Mouse (Mus musculus) hindbrain, postnatal 0 days (tissue): ENCODE measurements at regions not wholly inside any gene's neighbourhood (a gene's known extent, or its start where the extent isn't known, plus 50 kb on each side); places are given as distances from the start of the nearest gene placed in this dataset.

Experiments
- ATAC-seq: fragments of 200-750 bp; cut with Nextera tagmentation; 2 replicates; pipeline ENCODE4 v1.8.0; 2017; ENCODE audit warnings: mild to moderate bottlenecking, moderate TSS enrichment, moderate library complexity
- DNase-seq: peaks from one replicate; pipeline ENCODE4 v3.0.0-alpha.2; 2015; ENCODE audit warnings: low spot score
- H3K27ac ChIP-seq: fragments of 300-500 bp; sonication (generic); 2 replicates; pipeline ENCODE4 v1.5.1; 2014; ENCODE audit warnings: mild to moderate bottlenecking
- H3K27me3 ChIP-seq: fragments of 300-500 bp; sonication (generic); 2 replicates; pipeline ENCODE4 v1.6.1; 2014; ENCODE audit warnings: low read length, mixed read lengths; ENCODE audit not compliant: insufficient read depth
- H3K36me3 ChIP-seq: fragments of 300-500 bp; sonication (generic); 2 replicates; pipeline ENCODE4 v1.6.1; 2014; ENCODE audit warnings: low read length, mixed read lengths; ENCODE audit not compliant: insufficient read depth
- H3K4me1 ChIP-seq: fragments of 300-500 bp; sonication (generic); 2 replicates; pipeline ENCODE4 v1.6.1; 2014; ENCODE audit warnings: antibody characterized with exemption, low read length, mixed read lengths; ENCODE audit not compliant: insufficient read depth
- H3K4me2 ChIP-seq: fragments of 300-500 bp; sonication (generic); 2 replicates; pipeline ENCODE4 v1.6.1; 2014; ENCODE audit warnings: low read depth, mild to moderate bottlenecking, low read length, moderate library complexity, mixed read lengths
- H3K4me3 ChIP-seq: fragments of 300-500 bp; sonication (generic); 2 replicates; pipeline ENCODE4 v1.5.1; 2014; ENCODE audit warnings: low read length
- H3K9ac ChIP-seq: fragments of 300-500 bp; sonication (generic); replicated peaks from 2 replicates; pipeline ENCODE4 v1.6.1; 2014; ENCODE audit warnings: mild to moderate bottlenecking, low read length, moderate library complexity, mixed read lengths
- H3K9me3 ChIP-seq: fragments of 300-500 bp; sonication (generic); 2 replicates; pipeline ENCODE4 v1.6.1; 2016; ENCODE audit warnings: low read length, mixed read lengths
- CTCF ChIP-seq: IDR thresholded peaks from 2 replicates; pipeline ENCODE4 v1.5.1; 2016; ENCODE audit warnings: antibody characterized with exemption, control low read depth, low read depth
- WGBS: fragments of 180-500 bp; shearing (Covaris S2); extraction: QIAGEN DNeasy Blood & Tissue Kit; methylation state at CpG from one replicate; pipeline ENCODE4 v1.1.7; 2014; 5-methylcytosine and 5-hydroxymethylcytosine counted together

DNA sequence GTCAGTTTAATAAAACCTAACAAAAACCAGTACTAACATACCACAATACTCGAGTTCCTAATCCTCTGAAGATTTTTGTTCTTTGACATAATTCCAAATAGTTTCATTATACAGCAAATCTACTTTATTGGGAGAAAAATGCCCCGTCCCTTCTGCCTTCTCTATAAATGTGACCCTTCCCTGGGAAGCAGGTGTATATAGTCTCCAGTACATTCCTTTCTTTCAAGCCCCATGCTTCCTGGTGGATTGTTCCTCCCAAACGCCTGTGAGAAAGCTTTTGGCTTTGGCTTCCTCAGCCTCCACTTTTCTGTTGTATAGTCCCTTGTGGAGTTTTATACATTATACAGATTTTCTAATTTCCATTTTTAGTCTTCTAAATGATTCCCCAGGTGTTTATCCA is 1001.8 kb upstream of the Tenm3 start:
- Histone ChIP-seq H3K36me3 (no peaks in the 10 kb centered on the region), H3K27ac (no peak overlapping the region), H3K4me2 (no peak overlapping the region), H3K9me3 (no peaks in the 10 kb centered on the region), H3K4me1 (no peaks in the 10 kb centered on the region), H3K9ac (no peak overlapping the region), H3K27me3 (no peaks in the 10 kb centered on the region), H3K4me3 (no peak overlapping the region)
- 77% methylated on average over 3 of the region's 3 CpGs for WGBS
- TF ChIP-seq CTCF, result no peak
- ATAC-seq (no peak), DNase-seq (no peak)

DNA sequence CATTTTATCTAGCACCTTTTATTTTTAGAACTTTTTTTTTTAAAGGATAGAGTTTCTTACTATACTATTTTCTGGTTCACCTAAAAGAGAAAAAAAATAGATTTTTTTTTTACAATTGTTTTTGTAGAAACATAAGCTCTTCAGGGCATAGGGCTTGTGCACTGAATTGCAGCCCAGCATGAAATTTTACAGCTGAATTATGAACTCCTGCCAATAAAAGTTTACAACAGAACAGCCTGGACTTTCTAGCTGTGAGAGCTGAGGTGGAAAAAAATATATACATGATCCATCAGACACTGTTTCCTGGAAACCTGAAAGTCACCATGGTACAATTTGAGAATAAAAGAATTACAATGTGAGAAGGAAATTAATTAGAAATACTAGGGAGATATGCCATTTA is 988.2 kb upstream of the Tenm3 start:
- no peak overlapping the region for H3K4me2 ChIP-seq
- no peaks in the 10 kb centered on the region for H3K9me3 ChIP-seq
- no peak overlapping the region for H3K9ac ChIP-seq
- no peak overlapping the region for H3K4me3 ChIP-seq
- no peaks in the 10 kb centered on the region for H3K4me1 ChIP-seq
- no peak for TF ChIP-seq CTCF
- DNase-seq, result no peak
- no peak overlapping the region for H3K27ac ChIP-seq
- H3K36me3 ChIP-seq, result no peaks in the 10 kb centered on the region
- H3K27me3 ChIP-seq, result no peaks in the 10 kb centered on the region
- no peak for ATAC-seq

DNA sequence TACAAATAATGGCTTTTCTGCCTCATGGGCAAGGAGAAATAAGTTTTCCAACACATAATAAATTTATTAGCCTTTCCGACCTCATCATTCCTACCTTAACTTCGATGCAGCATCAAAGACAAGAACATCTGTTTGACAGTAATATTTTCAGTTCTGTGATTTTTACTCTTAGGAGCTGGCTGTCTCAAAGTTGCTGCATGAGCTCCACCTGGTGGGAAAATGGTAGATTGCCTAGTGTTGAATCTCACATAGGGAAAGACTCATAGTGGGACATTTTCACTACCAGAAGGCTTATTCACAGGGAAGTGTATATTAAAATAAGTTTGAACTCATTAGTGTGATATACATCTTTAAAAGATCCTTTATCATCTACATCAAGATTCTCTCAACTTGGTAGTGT is 985.6 kb upstream of the Tenm3 start:
- Histone ChIP-seq H3K4me2 (no peak overlapping the region), H3K36me3 (no peaks in the 10 kb centered on the region), H3K27ac (no peak overlapping the region), H3K27me3 (no peaks in the 10 kb centered on the region), H3K4me1 (no peaks in the 10 kb centered on the region), H3K9me3 (no peaks in the 10 kb centered on the region), H3K9ac (no peak overlapping the region), H3K4me3 (no peak overlapping the region)
- DNase-seq (peak; percentile 87), ATAC-seq (no peak; the same call in 1 of the 2 replicates)
- TF ChIP-seq CTCF, result peak; percentile 83
- WGBS, result 20% methylated on average over 2 of the region's 2 CpGs

DNA sequence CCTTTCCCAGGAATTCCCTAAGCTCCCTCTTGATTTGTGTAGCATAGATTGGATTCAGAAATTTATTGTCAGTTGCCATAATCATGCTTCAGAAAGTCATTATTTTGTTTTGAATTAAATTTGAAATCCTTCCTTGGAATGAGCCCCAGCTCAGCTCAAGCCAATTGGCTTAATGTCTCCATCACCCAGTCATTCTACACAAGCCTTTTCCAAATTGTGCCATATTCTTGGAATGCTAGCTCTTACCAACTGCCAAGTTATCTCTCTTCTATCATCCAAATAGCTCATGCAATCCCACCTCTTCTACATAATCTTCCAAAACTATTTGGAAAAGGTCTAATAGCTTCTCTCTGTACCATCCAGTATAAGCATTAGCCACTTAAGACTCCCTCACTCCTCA is 982.5 kb upstream of the Tenm3 start:
- Histone ChIP-seq H3K4me2 (no peak overlapping the region), H3K27ac (no peak overlapping the region)
- no peak for DNase-seq

DNA sequence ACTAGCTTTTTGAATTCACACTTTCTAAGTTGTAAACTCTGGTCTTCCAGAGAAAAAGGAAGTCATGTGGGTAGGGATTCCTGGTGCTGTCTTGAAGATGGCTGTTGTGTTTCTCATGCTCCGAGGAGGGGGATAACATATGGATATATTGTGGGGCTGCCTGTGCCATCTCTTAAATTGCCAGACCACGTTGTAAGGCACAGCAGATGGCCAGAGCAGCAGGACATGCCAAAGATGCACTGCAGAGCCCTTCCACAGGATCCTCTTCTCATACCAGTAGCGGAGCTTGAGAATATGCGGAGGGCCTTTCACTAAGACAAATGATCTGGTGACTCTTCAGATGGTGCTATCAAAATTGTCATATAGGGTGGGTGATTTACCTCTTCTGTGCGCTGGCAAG is 981.2 kb upstream of the Tenm3 start:
- WGBS, result 64% methylated on average over 5 of the region's 5 CpGs

More for the DNA sequence above, 982.5 kb upstream of the Tenm3 start:
- H3K9me3 ChIP-seq, result no peaks in the 10 kb centered on the region
- no peaks in the 10 kb centered on the region for H3K4me1 ChIP-seq
- ATAC-seq, result no peak
- H3K36me3 ChIP-seq, result no peaks in the 10 kb centered on the region
- no peaks in the 10 kb centered on the region for H3K27me3 ChIP-seq
- H3K4me3 ChIP-seq, result no peak overlapping the region
- no peak for TF ChIP-seq CTCF
- H3K9ac ChIP-seq, result no peak overlapping the region

DNA sequence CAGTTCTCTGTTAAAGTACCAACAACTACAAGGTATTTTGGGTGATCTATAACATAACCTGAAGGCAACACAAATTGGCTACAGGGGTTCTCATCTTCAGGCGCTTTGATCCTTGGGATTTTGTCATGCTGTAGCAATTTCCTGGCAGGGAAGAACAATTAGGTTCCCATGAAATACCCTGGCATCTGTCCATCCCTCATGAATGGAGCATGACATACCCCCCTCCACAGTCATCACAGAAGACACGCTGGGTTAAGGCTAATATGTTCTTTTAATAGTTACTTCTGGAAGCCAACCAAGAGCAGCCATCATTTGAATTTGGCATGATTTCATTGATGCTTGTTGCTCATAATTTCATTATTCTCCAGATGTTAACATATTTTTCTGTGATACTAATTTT is 979.0 kb upstream of the Tenm3 start:
- H3K9ac ChIP-seq, result no peak overlapping the region
- no peak overlapping the region for H3K4me3 ChIP-seq
- no peaks in the 10 kb centered on the region for H3K27me3 ChIP-seq
- no peaks in the 10 kb centered on the region for H3K9me3 ChIP-seq
- peak; percentile 67 for DNase-seq
- WGBS, result 27% methylated on average over 2 of the region's 2 CpGs
- TF ChIP-seq CTCF, result no peak
- no peak overlapping the region for H3K27ac ChIP-seq
- H3K36me3 ChIP-seq, result no peaks in the 10 kb centered on the region
- H3K4me1 ChIP-seq, result no peaks in the 10 kb centered on the region
- no peak for ATAC-seq
- H3K4me2 ChIP-seq, result no peak overlapping the region

More for the DNA sequence above, 981.2 kb upstream of the Tenm3 start:
- no peaks in the 10 kb centered on the region for H3K9me3 ChIP-seq
- DNase-seq, result peak; percentile 40
- H3K4me1 ChIP-seq, result no peaks in the 10 kb centered on the region
- no peak overlapping the region for H3K27ac ChIP-seq
- no peaks in the 10 kb centered on the region for H3K27me3 ChIP-seq
- TF ChIP-seq CTCF, result no peak
- no peak overlapping the region for H3K4me2 ChIP-seq
- peak; percentile 62; the same call in 1 of the 2 replicates for ATAC-seq
- H3K9ac ChIP-seq, result no peak overlapping the region
- H3K4me3 ChIP-seq, result no peak overlapping the region
- no peaks in the 10 kb centered on the region for H3K36me3 ChIP-seq

DNA sequence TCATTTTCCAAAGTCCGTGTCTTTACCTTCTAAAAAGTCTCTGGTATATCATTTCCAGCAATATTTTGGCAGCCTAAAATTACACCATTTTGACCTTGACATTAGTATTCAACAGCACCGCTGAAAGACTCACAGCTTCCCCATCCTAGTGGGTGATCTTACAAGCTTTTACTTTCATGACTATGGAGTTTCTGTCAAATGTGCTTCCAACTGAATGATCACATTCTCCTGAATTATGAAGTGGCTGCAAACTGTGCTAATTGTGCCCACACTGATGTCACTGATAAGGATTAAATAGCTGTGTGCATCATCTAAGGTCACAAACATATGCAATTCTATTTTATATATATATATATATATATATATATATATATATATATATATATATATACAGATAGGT is 955.5 kb upstream of the Tenm3 start:
- H3K27me3 ChIP-seq, result no peaks in the 10 kb centered on the region
- H3K27ac ChIP-seq, result no peak overlapping the region
- ATAC-seq (no peak), DNase-seq (no peak)
- H3K9me3 ChIP-seq, result no peaks in the 10 kb centered on the region
- H3K4me1 ChIP-seq, result no peaks in the 10 kb centered on the region
- H3K36me3 ChIP-seq, result no peaks in the 10 kb centered on the region
- H3K4me2 ChIP-seq, result no peak overlapping the region
- WGBS, result 60% methylated on average over 2 of the region's 2 CpGs
- H3K4me3 ChIP-seq, result no peak overlapping the region
- no peak overlapping the region for H3K9ac ChIP-seq
- TF ChIP-seq CTCF, result no peak
